Mouse (Mus musculus): Measurements from ENCODE around the gene Kdelc2. TPM values are rescaled to one million over a fixed set of nuclear protein-coding genes. Genes with fewer than 3 reads are reported as not detected.

Kdelc2 gene
- polyA plus RNA-seq, 1 experiment from 2014 or later = 29.6 TPM

DNA sequence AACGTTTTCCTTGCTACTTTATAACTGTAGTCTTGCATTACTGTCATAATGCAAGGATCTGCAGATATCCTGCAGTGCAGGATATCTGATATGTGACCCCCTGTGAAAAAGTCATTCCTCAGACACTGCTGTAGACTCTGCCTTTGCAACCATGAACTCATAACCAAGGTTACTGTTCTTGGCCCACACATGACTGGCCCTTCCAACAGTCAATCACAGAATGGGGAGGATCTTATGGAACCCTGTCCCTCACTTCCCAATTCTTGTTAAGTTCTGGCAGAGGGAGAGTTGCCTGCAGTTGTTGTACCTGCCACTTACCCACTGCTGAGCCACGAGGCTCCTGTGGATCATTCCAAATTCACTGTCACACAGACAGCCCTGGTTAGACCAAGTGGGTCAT, 3.6 kb downstream of the Kdelc2 start:
- Histone ChIP-seq H3K27me3 (no peaks in the 10 kb centered on the region), H3K4me1 (peaks cover 6% of the 10 kb centered on the region; the same call in 1 of the 2 replicates), H3K36me3 (0 out of 2 replicates have a peak, but pooled peaks cover 8% of the 10 kb centered on the region), H3K4me2 (replicated peaks) (no peak overlapping the region), H3K4me3 (replicated peaks) (no peak overlapping the region), H3K27ac (replicated peaks) (no peak overlapping the region), H3K9ac (no peak overlapping the region), H3K9me3 (replicated peaks) (no peaks in the 10 kb centered on the region)
- ATAC-seq (ENCODE audit: insufficient number of reproducible peaks, low FRiP score, low TSS enrichment, low read depth) = no peak
- WGBS = 47% methylated on average over 2 of the region's 2 CpGs

DNA sequence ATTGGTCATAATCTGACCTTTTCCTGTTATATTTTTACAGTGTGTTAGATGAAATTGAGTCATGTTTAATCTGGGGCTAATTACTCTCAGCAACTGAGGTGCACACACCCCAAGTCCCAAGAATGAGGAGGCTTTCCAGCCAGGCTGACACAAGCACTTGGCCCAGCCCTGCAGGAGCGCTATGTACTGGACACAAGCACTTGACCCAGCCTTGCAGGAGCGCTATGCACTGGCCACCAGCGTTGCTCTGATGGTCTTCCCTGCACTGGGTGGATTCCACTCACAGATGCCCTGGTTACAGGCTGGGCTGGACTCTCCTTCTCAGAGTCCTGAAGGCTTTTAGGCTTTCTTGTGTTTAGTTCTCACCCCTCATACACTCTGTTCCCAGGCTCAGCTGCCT, 5.3 kb downstream of the Kdelc2 start:
- 0 out of 2 replicates have a peak, but pooled peaks cover 6% of the 10 kb centered on the region for H3K4me1 ChIP-seq
- H3K4me3 ChIP-seq (replicated peaks) = no peak overlapping the region
- H3K27ac ChIP-seq (replicated peaks) = no peak overlapping the region
- 92% methylated on average over 3 of the region's 3 CpGs for WGBS
- no peak overlapping the region for H3K9ac ChIP-seq
- no peak for ATAC-seq (ENCODE audit: insufficient number of reproducible peaks, low FRiP score, low TSS enrichment, low read depth)
- H3K9me3 ChIP-seq (replicated peaks) = no peaks in the 10 kb centered on the region
- H3K27me3 ChIP-seq = no peaks in the 10 kb centered on the region
- H3K36me3 ChIP-seq = 0 out of 2 replicates have a peak, but pooled peaks cover 8% of the 10 kb centered on the region
- no peak overlapping the region for H3K4me2 ChIP-seq (replicated peaks)

DNA sequence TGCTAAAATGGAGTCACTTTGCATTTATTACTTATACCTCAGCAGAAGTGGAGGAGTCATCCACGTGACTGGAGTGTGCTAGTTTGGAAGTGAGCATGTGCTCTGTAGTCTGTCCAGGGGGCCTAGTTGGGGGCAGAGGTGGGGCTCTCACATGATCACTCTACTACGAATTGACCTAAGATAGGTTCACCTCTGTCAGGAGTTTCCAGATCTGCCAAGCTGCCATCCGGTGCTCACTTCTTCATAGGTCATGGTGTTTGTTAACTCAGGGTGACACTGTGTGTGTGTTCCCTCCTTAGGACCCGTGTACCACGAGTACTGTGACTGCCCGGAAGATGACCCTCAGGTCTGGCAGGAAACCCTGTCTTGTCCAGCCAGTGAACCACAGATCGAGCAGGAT, 6.3 kb downstream of the Kdelc2 start:
- H3K27ac ChIP-seq (replicated peaks) = no peak overlapping the region
- 0 out of 2 replicates have a peak, but pooled peaks cover 6% of the 10 kb centered on the region for H3K4me1 ChIP-seq
- 68% methylated on average over 7 of the region's 7 CpGs for WGBS
- H3K4me2 ChIP-seq (replicated peaks) = no peak overlapping the region
- no peak overlapping the region for H3K9ac ChIP-seq
- 0 out of 2 replicates have a peak, but pooled peaks cover 8% of the 10 kb centered on the region for H3K36me3 ChIP-seq
- no peaks in the 10 kb centered on the region for H3K9me3 ChIP-seq (replicated peaks)
- ATAC-seq (ENCODE audit: insufficient number of reproducible peaks, low FRiP score, low TSS enrichment, low read depth) = no peak
- no peak overlapping the region for H3K4me3 ChIP-seq (replicated peaks)
- H3K27me3 ChIP-seq = no peaks in the 10 kb centered on the region

DNA sequence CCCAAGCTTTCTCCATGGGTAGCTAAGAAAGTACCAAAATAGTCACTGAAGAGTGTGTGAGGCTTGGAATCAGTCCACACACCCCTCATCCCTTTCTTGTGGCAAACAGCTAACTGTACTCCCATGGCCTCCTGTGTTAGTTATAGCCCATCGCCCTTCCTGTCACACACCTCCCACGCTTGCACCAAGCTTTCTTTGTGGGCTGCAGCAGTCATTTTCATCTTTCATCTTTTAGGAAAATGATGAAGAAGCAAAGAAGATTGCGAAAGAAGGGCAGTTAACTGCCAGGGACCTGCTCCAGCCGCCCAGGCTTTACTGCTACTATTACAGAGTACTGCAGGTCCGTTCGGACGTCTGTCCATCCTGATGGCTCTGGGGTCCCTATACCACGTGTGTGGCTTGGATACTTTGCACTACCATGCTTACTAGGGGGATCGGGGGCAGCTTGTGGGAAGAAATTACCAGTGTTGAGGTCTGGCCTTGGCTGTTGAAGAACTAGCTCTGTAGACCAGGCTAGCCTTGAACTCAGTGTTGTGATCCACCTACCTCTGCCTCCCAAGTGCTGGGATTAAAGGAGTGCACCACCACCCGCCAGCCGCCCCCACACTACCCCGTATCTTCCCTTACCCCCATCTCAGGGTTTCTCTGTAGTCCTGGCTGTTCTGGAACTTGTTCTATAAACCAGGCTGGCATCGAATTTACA, 14.0 kb downstream of the Kdelc2 start:
- no peaks in the 10 kb centered on the region for H3K9me3 ChIP-seq (replicated peaks)
- H3K36me3 ChIP-seq = peaks cover 6% of the 10 kb centered on the region; the same call in 1 of the 2 replicates
- no peak overlapping the region for H3K27ac ChIP-seq (replicated peaks)
- no peak overlapping the region for H3K4me2 ChIP-seq (replicated peaks)
- H3K9ac ChIP-seq = no peak overlapping the region
- no peak for ATAC-seq (ENCODE audit: insufficient number of reproducible peaks, low FRiP score, low TSS enrichment, low read depth)
- H3K4me3 ChIP-seq (replicated peaks) = no peak overlapping the region
- H3K27me3 ChIP-seq = no peaks in the 10 kb centered on the region
- peaks cover 6% of the 10 kb centered on the region; the same call in 1 of the 2 replicates for H3K4me1 ChIP-seq
- 84% methylated on average over 13 of the region's 13 CpGs for WGBS

DNA sequence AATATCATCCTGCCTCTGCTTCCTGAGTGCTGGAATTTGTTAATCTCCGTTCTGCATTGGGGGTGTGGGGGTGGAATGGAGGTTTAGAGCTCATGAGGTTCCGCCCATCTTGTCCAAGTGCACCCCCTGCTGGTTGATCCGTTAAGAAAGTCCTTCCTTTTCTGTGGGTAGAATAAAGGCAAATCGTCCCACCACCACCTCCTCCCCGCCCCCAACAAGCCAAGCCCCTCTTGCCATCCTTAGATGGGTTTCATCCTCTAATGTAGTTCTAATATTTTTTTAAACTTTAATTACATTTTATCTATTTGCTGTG, 14.5 kb downstream of the Kdelc2 start:
- 19% methylated on average over 5 of the region's 5 CpGs for WGBS
- no peak overlapping the region for H3K9ac ChIP-seq
- H3K9me3 ChIP-seq (replicated peaks) = no peaks in the 10 kb centered on the region
- H3K4me3 ChIP-seq (replicated peaks) = no peak overlapping the region
- ATAC-seq (ENCODE audit: insufficient number of reproducible peaks, low FRiP score, low TSS enrichment, low read depth) = no peak
- H3K27ac ChIP-seq (replicated peaks) = no peak overlapping the region
- peaks cover 8% of the 10 kb centered on the region; the same call in 1 of the 2 replicates for H3K4me1 ChIP-seq
- H3K36me3 ChIP-seq = peaks cover 6% of the 10 kb centered on the region; the same call in 1 of the 2 replicates
- no peak overlapping the region for H3K4me2 ChIP-seq (replicated peaks)
- H3K27me3 ChIP-seq = no peaks in the 10 kb centered on the region

DNA sequence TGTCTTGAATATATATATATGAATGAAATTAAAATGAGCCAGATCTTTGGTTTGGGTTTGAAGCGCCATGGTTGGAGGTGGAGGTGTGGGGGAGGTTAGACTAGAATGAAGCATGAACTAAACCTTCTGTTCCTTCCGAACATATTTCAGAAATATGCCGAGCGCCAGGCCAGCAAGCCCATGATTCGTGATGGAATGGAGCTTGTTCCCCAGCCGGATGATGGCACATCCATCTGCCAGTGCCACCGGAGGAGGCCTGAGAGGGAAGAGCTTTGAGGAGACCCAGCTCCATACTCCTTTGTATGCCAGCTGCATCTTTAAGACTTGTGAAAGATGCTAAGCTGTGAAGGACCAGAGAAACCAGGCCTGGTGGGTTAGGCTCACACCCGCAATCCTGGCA, 15.7 kb downstream of the Kdelc2 start:
- Histone ChIP-seq H3K4me1 (peaks cover 8% of the 10 kb centered on the region; the same call in 1 of the 2 replicates), H3K27me3 (no peaks in the 10 kb centered on the region), H3K9ac (no peak overlapping the region), H3K4me2 (replicated peaks) (no peak overlapping the region), H3K36me3 (peaks cover 6% of the 10 kb centered on the region; the same call in 1 of the 2 replicates), H3K4me3 (replicated peaks) (no peak overlapping the region), H3K9me3 (replicated peaks) (no peaks in the 10 kb centered on the region), H3K27ac (replicated peaks) (no peak overlapping the region)
- ATAC-seq (ENCODE audit: insufficient number of reproducible peaks, low FRiP score, low TSS enrichment, low read depth) = no peak
- WGBS = 95% methylated on average over 8 of the region's 8 CpGs

DNA sequence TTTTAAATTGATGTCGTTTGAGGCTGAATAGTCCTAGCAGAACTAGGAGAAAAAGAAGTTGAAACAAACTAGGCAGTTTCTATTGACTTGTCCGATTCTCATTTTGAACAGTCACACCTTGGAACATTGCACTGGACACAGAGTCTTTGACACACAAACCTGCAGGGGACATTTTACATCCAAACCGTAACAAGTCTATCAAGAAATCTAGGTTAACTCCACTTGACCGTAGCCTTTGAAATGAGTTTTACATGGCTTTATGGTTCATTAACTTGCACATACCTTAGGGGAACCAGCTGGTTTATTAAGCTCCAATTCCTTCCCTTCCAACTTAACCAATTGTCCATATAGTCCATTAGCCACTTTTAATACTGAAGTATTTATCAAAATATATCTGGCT, 16.9 kb downstream of the Kdelc2 start:
- WGBS = 85% methylated on average over 4 of the region's 4 CpGs
- H3K36me3 ChIP-seq = peaks cover 6% of the 10 kb centered on the region; the same call in 1 of the 2 replicates
- H3K4me3 ChIP-seq (replicated peaks) = no peak overlapping the region
- H3K27me3 ChIP-seq = no peaks in the 10 kb centered on the region
- H3K9ac ChIP-seq = no peak overlapping the region
- no peaks in the 10 kb centered on the region for H3K9me3 ChIP-seq (replicated peaks)
- no peak overlapping the region for H3K4me2 ChIP-seq (replicated peaks)
- H3K4me1 ChIP-seq = peaks cover 17% of the 10 kb centered on the region
- H3K27ac ChIP-seq (replicated peaks) = no peak overlapping the region
- ATAC-seq (ENCODE audit: insufficient number of reproducible peaks, low FRiP score, low TSS enrichment, low read depth) = no peak

DNA sequence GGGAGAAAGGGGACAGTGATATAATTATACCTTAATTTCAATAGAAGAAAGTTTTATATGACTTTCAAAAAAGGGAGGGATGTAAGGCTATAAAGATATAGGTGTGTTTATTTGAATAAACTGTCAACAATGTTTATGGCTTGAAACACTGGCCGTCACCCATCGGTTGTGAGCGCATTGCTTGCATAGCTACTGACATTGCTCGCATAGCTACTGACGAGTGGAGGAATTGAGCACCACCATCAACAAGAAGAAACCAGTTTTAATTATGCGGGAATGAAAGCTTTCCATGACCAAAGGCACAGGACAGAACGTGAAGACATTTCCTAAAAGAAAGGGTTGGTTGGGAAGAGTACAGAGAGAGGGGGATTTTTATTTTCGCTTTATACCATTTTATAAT, 17.3 kb downstream of the Kdelc2 start:
- H3K36me3 ChIP-seq = peaks cover 6% of the 10 kb centered on the region; the same call in 1 of the 2 replicates
- H3K4me2 ChIP-seq (replicated peaks) = no peak overlapping the region
- H3K9ac ChIP-seq = no peak overlapping the region
- H3K9me3 ChIP-seq (replicated peaks) = no peaks in the 10 kb centered on the region
- H3K27ac ChIP-seq (replicated peaks) = no peak overlapping the region
- H3K4me1 ChIP-seq = peaks cover 18% of the 10 kb centered on the region
- no peak overlapping the region for H3K4me3 ChIP-seq (replicated peaks)
- no peak for ATAC-seq (ENCODE audit: insufficient number of reproducible peaks, low FRiP score, low TSS enrichment, low read depth)
- no peaks in the 10 kb centered on the region for H3K27me3 ChIP-seq
- 75% methylated on average over 8 of the region's 8 CpGs for WGBS

DNA sequence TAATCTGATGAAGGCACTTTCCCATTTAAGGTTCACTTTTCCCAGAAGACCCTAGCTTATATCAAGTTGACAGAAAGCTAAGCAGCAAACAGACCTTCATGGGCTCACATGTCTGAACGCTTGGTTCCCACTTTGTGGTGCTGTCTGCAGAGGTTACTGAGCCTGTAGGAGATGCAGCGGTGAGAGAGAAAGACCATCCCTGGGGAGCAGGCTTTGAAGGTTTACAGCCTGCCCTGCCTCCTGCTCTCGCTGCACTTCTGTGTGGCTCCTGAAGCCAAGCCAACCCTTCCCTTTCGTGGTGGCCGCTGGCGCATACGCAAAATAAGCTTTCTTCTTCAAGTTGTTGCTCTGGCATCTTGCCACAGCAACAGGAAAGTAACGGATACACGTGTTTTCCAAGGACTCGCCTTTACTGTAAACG, 18.5 kb downstream of the Kdelc2 start, which contains the start of gene 4930550C14Rik:
Gene 4930550C14Rik, plus strand, starts transcription at position 35 of the 421 bp plus-strand sequence.
- Histone ChIP-seq H3K4me3 (replicated peaks) (peak within 1 kb of the TSS; percentile 19), H3K4me2 (replicated peaks) (peak within 1 kb of the TSS; percentile 49), H3K9me3 (replicated peaks) (no peaks in the 10 kb centered on the region), H3K27ac (replicated peaks) (peak within 1 kb of the TSS; percentile 78), H3K9ac (no peak within 1 kb of the TSS), H3K4me1 (peaks cover 18% of the 10 kb centered on the region), H3K27me3 (no peaks in the 10 kb centered on the region), H3K36me3 (peaks cover 6% of the 10 kb centered on the region; the same call in 1 of the 2 replicates)
- 8% methylated on average over 11 of the region's 11 CpGs for WGBS
- ATAC-seq (ENCODE audit: insufficient number of reproducible peaks, low FRiP score, low TSS enrichment, low read depth) = 0 out of 2 replicates have a peak, but pooled peaks have one; percentile 51

DNA sequence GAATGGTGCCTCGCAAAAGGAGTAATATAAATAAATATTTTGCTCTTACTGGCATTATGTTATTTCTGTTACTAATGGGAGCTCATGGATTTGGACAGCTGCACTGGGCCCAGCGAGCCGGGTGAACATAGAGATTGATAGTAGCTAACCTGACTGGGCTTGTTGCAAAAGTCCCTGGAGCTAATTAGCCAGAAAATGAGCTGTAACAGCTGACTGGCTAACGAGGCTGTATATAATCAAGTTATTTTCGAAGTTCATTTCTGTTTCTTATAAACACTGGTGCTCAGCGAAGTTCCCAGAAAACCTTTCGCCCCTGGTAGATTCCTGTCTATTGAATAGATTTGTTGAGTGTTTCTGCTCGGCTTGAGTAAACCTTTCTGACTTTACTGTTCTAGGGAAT, 19.2 kb downstream of the Kdelc2 start:
- Histone ChIP-seq H3K9ac (no peak overlapping the region), H3K4me3 (replicated peaks) (no peak overlapping the region)

DNA sequence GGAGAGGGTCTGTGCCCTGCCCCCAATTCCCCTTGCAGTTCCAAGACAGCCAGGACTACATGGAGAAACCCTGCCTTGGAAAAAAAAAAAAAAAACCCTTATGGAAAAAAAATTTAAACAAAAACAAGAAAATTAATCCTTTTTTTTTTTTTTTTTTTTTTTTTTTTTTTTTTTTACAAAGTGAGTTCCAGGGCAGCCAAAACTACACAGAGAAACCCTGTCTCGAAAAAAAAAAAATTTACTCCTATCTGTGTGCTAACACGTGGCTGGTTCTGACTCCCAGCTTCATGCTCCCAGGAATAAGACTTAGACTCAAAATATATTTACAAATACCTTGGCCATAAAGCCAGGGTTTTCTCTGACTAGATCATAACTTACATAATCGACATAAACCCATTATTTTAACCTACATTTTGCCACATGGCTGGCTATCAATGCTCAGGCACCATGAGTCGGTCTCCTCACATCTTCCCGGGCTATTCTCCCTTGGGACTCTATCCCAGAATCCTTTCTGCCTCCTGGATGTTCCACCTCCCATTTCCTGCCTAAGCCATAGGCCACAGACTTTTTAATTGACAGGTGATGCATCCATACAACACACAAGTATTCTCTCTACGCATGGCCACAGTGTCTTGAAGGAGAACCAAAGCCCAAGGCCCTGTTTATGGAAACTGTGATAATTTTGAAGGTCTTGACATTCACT, 20.4 kb downstream of the Kdelc2 start:
- H3K4me2 ChIP-seq (replicated peaks) = peak overlapping the region; percentile 50; the same call in 1 of the 2 replicates
- H3K36me3 ChIP-seq = peaks cover 6% of the 10 kb centered on the region; the same call in 1 of the 2 replicates
- no peak overlapping the region for H3K4me3 ChIP-seq (replicated peaks)
- WGBS = 83% methylated on average over 6 of the region's 6 CpGs
- no peak overlapping the region for H3K9ac ChIP-seq
- no peak overlapping the region for H3K27ac ChIP-seq (replicated peaks)
- H3K27me3 ChIP-seq = no peaks in the 10 kb centered on the region
- ATAC-seq (ENCODE audit: insufficient number of reproducible peaks, low FRiP score, low TSS enrichment, low read depth) = no peak
- H3K9me3 ChIP-seq (replicated peaks) = no peaks in the 10 kb centered on the region
- H3K4me1 ChIP-seq = peaks cover 18% of the 10 kb centered on the region

More for the DNA sequence above, 19.2 kb downstream of the Kdelc2 start:
- peaks cover 6% of the 10 kb centered on the region; the same call in 1 of the 2 replicates for H3K36me3 ChIP-seq
- H3K4me2 ChIP-seq (replicated peaks) = peak overlapping the region; percentile 49
- 45% methylated on average over 8 of the region's 8 CpGs for WGBS
- no peaks in the 10 kb centered on the region for H3K9me3 ChIP-seq (replicated peaks)
- H3K4me1 ChIP-seq = peaks cover 18% of the 10 kb centered on the region
- ATAC-seq (ENCODE audit: insufficient number of reproducible peaks, low FRiP score, low TSS enrichment, low read depth) = 0 out of 2 replicates have a peak, but pooled peaks have one; percentile 16
- H3K27me3 ChIP-seq = no peaks in the 10 kb centered on the region
- H3K27ac ChIP-seq (replicated peaks) = peak overlapping the region; percentile 78
